8 mouse cellular contexts compared by ENCODE assay signal in genomic region chr10:128091564-128092505, GRCm38 (mm10). TPM values are rescaled to one million over a fixed set of nuclear protein-coding genes. Genes with fewer than 3 reads are reported as not detected.
DNase-seq lines count a peak whose midpoint lies in the region; ATAC-seq and TF ChIP-seq lines count a peak whose summit lies in the region.

Baz2a (plus strand) TSS chr10:128091577.

- dilution Hi-C loops in CH12.LX (cut with MboI; ENCODE audit: extremely low pct_ligation_motif_present, extremely low pct_unique_long_range_greater_than_20kb, low sequenced_read_pairs), result no loop called here

- peak within 1 kb of the TSS; percentile 83 for H3K27ac ChIP-seq in CH12.LX (ENCODE audit: insufficient read depth, low read depth)
- H3K27ac ChIP-seq in heart, postnatal 0 days (ENCODE audit: low read depth), result peak within 1 kb of the TSS; percentile 98
- peak within 1 kb of the TSS; percentile 90 for H3K27ac ChIP-seq in neural tube, embryonic 15.5 days (replicated peaks)

- in situ Hi-C loops in CH12.LX (cut with MboI; ENCODE audit: low pct_ligation_motif_present, low pct_unique_long_range_greater_than_20kb, low sequenced_read_pairs), result loop anchor here (5.0 to 10.0 kb wide), 2 partner anchors 53 to 100 kb away; partner anchors contain the start of gene Gls2

- no peak for TF ChIP-seq RAD21 in CH12.LX (IDR thresholded peaks at IDR 0.05; ENCODE audit: low read depth, low read length)

- no peak for TF ChIP-seq EP300 in CH12.LX (IDR thresholded peaks at IDR 0.05; ENCODE audit: low read length)
- no peak for TF ChIP-seq EP300 in heart, postnatal 0 days (IDR thresholded peaks at IDR 0.05; ENCODE audit: low read depth)

- peak within 1 kb of the TSS; percentile 78 to 90 (median 86) for H3K4me3 ChIP-seq in CH12.LX (replicated peaks in 1 of 3; ENCODE audit: low read depth in 2 of 3, low read length in 2 of 3, poor library complexity in 1 of 3)
- peak within 1 kb of the TSS; percentile 78 for H3K4me3 ChIP-seq in erythroblast, embryonic 14.5 days (replicated peaks)
- H3K4me3 ChIP-seq in heart, postnatal 0 days (ENCODE audit: low read depth, low read length), result peak within 1 kb of the TSS; percentile 85
- H3K4me3 ChIP-seq in lung, adult 2 months (replicated peaks; ENCODE audit: extremely low read depth, low read depth, low read length), result peak within 1 kb of the TSS; percentile 82
- peak within 1 kb of the TSS; percentile 85 for H3K4me3 ChIP-seq in neural tube, embryonic 15.5 days (replicated peaks)

- H3K4me2 ChIP-seq in CH12.LX (ENCODE audit: insufficient read depth, low read depth, poor library complexity, severe bottlenecking), result peak within 1 kb of the TSS; percentile 95
- peak within 1 kb of the TSS; percentile 90 for H3K4me2 ChIP-seq in heart, postnatal 0 days (ENCODE audit: low read depth, low read length)
- H3K4me2 ChIP-seq in neural tube, embryonic 15.5 days, result peak within 1 kb of the TSS; percentile 78

- H3K36me3 ChIP-seq in CH12.LX (replicated peaks in 1 of 2; ENCODE audit: control insufficient read depth in 1 of 2, insufficient read depth in 1 of 2, low read length in 1 of 2), result peaks cover 27 to 32% of the 10 kb centered on the region in 2 experiments
- H3K36me3 ChIP-seq in erythroblast, embryonic 14.5 days (ENCODE audit: control insufficient read depth), result peaks cover 55% of the 10 kb centered on the region
- H3K36me3 ChIP-seq in heart, postnatal 0 days (replicated peaks; ENCODE audit: control insufficient read depth, insufficient read depth, low read length), result peaks cover 38% of the 10 kb centered on the region
- H3K36me3 ChIP-seq in neural tube, embryonic 15.5 days, result peaks cover 37% of the 10 kb centered on the region

- TF ChIP-seq POLR2A in CH12.LX (IDR thresholded peaks at IDR 0.05; ENCODE audit: low read depth, low read length), result no peak; the same call in 1 of the 2 replicates
- peak; percentile 56; the same call in 1 of the 2 replicates for TF ChIP-seq POLR2A in lung, adult 2 months (IDR thresholded peaks at IDR 0.05; ENCODE audit: borderline replicate concordance, extremely low read depth, low read depth, low read length)

- H3K4me1 ChIP-seq in CH12.LX (ENCODE audit: control insufficient read depth in 1 of 2, insufficient read depth in 2 of 2), result peaks cover 4 to 59% of the 10 kb centered on the region in 2 experiments; a peak in 3 of 4 replicates
- peaks cover 82% of the 10 kb centered on the region for H3K4me1 ChIP-seq in erythroblast, embryonic 14.5 days (ENCODE audit: control insufficient read depth)
- H3K4me1 ChIP-seq in heart, postnatal 0 days (ENCODE audit: control insufficient read depth, insufficient read depth), result peaks cover 32% of the 10 kb centered on the region
- H3K4me1 ChIP-seq in lung, adult 2 months (ENCODE audit: control insufficient read depth, insufficient read depth, low read length), result peaks cover 14% of the 10 kb centered on the region
- peaks cover 51% of the 10 kb centered on the region for H3K4me1 ChIP-seq in neural tube, embryonic 15.5 days

- no peaks in the 10 kb centered on the region for H3K9me3 ChIP-seq in CH12.LX (replicated peaks; ENCODE audit: low read length)
- no peaks in the 10 kb centered on the region for H3K9me3 ChIP-seq in erythroblast, embryonic 14.5 days (ENCODE audit: control insufficient read depth, low read length)
- H3K9me3 ChIP-seq in heart, postnatal 0 days (replicated peaks; ENCODE audit: control insufficient read depth, low read length), result no peaks in the 10 kb centered on the region
- no peaks in the 10 kb centered on the region for H3K9me3 ChIP-seq in neural tube, embryonic 15.5 days (replicated peaks)

- ATAC-seq in heart, postnatal 0 days (ENCODE audit: insufficient read depth, low read depth), result no peak; the same call in 1 of the 2 replicates
- peak; percentile 27; the same call in 1 of the 2 replicates for ATAC-seq in neural tube, embryonic 15.5 days (ENCODE audit: low FRiP score)

- no peaks in the 10 kb centered on the region for H3K27me3 ChIP-seq in CH12.LX (replicated peaks)
- H3K27me3 ChIP-seq in erythroblast, embryonic 14.5 days (ENCODE audit: control insufficient read depth), result no peaks in the 10 kb centered on the region
- H3K27me3 ChIP-seq in heart, postnatal 0 days (ENCODE audit: control insufficient read depth, insufficient read depth, low read length), result no peaks in the 10 kb centered on the region
- no peaks in the 10 kb centered on the region for H3K27me3 ChIP-seq in neural tube, embryonic 15.5 days (replicated peaks)

- DNase-seq in CH12.LX (ENCODE audit: extremely low read depth), result peak; percentile 85
- peak; percentile 84 to 87 for DNase-seq in adrenal gland, postnatal 36 days
- DNase-seq in heart, postnatal 0 days (ENCODE audit: low spot score), result peak; percentile 53
- peak; percentile 77 to 84 for DNase-seq in kidney, postnatal 36 days
- peak; percentile 63 for DNase-seq in lung, adult 2 months
- DNase-seq in urinary bladder, adult 2 months (ENCODE audit: low spot score), result peak; percentile 49

- no peak for TF ChIP-seq CTCF in CH12.LX (conservative IDR thresholded peaks at IDR 0.05 in 1 of 2, IDR thresholded peaks at IDR 0.05 in 1 of 2; ENCODE audit: low read depth in 2 of 2, low read length in 2 of 2)
- no peak for TF ChIP-seq CTCF in heart, postnatal 0 days (IDR thresholded peaks at IDR 0.05; ENCODE audit: low read depth)
- TF ChIP-seq CTCF in lung, adult 2 months (IDR thresholded peaks at IDR 0.05; ENCODE audit: insufficient read depth, low read length), result no peak

- under 1% methylated on average over 20 of the region's 20 CpGs for WGBS in heart, postnatal 0 days
- WGBS in lung, adult 2 months, result under 1% methylated on average over 20 of the region's 20 CpGs
- under 1% methylated on average over 20 of the region's 20 CpGs for WGBS in neural tube, embryonic 15.5 days

- peaks cover 5% of the 10 kb centered on the region for H3K79me2 ChIP-seq in CH12.LX (replicated peaks; ENCODE audit: control insufficient read depth, extremely low read depth, insufficient read depth, poor library complexity, severe bottlenecking)

- H3K9ac ChIP-seq in CH12.LX (ENCODE audit: insufficient read depth, low read depth), result peak within 1 kb of the TSS; percentile 87
- peak within 1 kb of the TSS; percentile 88 for H3K9ac ChIP-seq in heart, postnatal 0 days (replicated peaks; ENCODE audit: low read depth, low read length)
- H3K9ac ChIP-seq in neural tube, embryonic 15.5 days (replicated peaks), result peak within 1 kb of the TSS; percentile 79

TF ChIP-seq in CH12.LX, 34 proteins besides CTCF, POLR2A, EP300 and RAD21:
- TF ChIP-seq TBP (conservative IDR thresholded peaks at IDR 0.05; ENCODE audit: low read depth, low read length), result no peak
- 0 out of 2 replicates have a peak, but pooled peaks have one; percentile 15 for TF ChIP-seq ETS1 (conservative IDR thresholded peaks at IDR 0.05; ENCODE audit: low read depth, low read length)
- TF ChIP-seq MEF2A (IDR thresholded peaks at IDR 0.05; ENCODE audit: borderline replicate concordance, low read depth, low read length), result no peak
- TF ChIP-seq NRF1 (IDR thresholded peaks at IDR 0.05; ENCODE audit: low read depth, low read length), result no peak
- no peak; the same call in 1 of the 2 replicates for TF ChIP-seq NELFE (IDR thresholded peaks at IDR 0.05; ENCODE audit: low read depth, low read length)
- TF ChIP-seq SIN3A (IDR thresholded peaks at IDR 0.05; ENCODE audit: low read length), result peak; percentile 58; the same call in 1 of the 2 replicates
- TF ChIP-seq GABPA (IDR thresholded peaks at IDR 0.05; ENCODE audit: insufficient replicate concordance, low read depth, low read length), result no peak
- TF ChIP-seq POLR2AphosphoS2 (IDR thresholded peaks at IDR 0.05; ENCODE audit: low read depth, low read length), result no peak
- no peak for TF ChIP-seq E2F4 (IDR thresholded peaks at IDR 0.05; ENCODE audit: insufficient replicate concordance, low read depth, low read length)
- no peak; the same call in 1 of the 2 replicates for TF ChIP-seq ZMIZ1 (IDR thresholded peaks at IDR 0.05; ENCODE audit: low read depth, low read length)
- no peak for TF ChIP-seq BHLHE40 (IDR thresholded peaks at IDR 0.05; ENCODE audit: low read depth, low read length)
- no peak for TF ChIP-seq MYC (IDR thresholded peaks at IDR 0.05; ENCODE audit: low read depth, low read length)
- TF ChIP-seq HCFC1 (IDR thresholded peaks at IDR 0.05; ENCODE audit: low read depth, low read length), result no peak
- TF ChIP-seq JUN (IDR thresholded peaks at IDR 0.05; ENCODE audit: insufficient read depth, low read depth, low read length), result no peak
- TF ChIP-seq TCF12 (IDR thresholded peaks at IDR 0.05; ENCODE audit: low read depth, low read length), result no peak
- TF ChIP-seq CHD1 (IDR thresholded peaks at IDR 0.05; ENCODE audit: low read depth, low read length), result no peak
- TF ChIP-seq MAX (IDR thresholded peaks at IDR 0.05; ENCODE audit: low read length), result no peak
- TF ChIP-seq ELF1 (IDR thresholded peaks at IDR 0.05; ENCODE audit: low read depth, low read length), result peak; percentile 20; the same call in 1 of the 2 replicates
- no peak for TF ChIP-seq KAT2A (IDR thresholded peaks at IDR 0.05; ENCODE audit: insufficient replicate concordance, low read length)
- no peak for TF ChIP-seq PAX5 (IDR thresholded peaks at IDR 0.05; ENCODE audit: low read length)
- TF ChIP-seq USF1 (IDR thresholded peaks at IDR 0.05; ENCODE audit: low read depth, low read length), result no peak
- no peak for TF ChIP-seq USF2 (conservative IDR thresholded peaks at IDR 0.05; ENCODE audit: low read depth, low read length)
- no peak for TF ChIP-seq ZC3H11A (IDR thresholded peaks at IDR 0.05; ENCODE audit: low read depth, low read length)
- TF ChIP-seq IRF4 (IDR thresholded peaks at IDR 0.05; ENCODE audit: low read depth, low read length), result no peak
- TF ChIP-seq MAZ (IDR thresholded peaks at IDR 0.05; ENCODE audit: low read depth, low read length), result 0 out of 2 replicates have a peak, but pooled peaks have one; percentile 28

RNA-seq across cellular contexts. Expression of gene Baz2a, which starts in this region (rescaled TPM):
- 11.8 and 12.8 TPM in 2 replicates for total RNA-seq in CH12.LX (2012; rRNA removed)
- 4.5 and 5.4 TPM in 2 replicates for total RNA-seq in CH12.LX (2014; rRNA removed)
- 29.5 and 34.0 TPM in 2 replicates for polyA plus RNA-seq in CH12.LX (2012; ENCODE audit: insufficient read length, low read depth)
- total RNA-seq in adrenal gland, postnatal 36 days (2021), result 10 to 100 TPM; 43.6 to 50.3 TPM
- 3.2 and 3.6 TPM in 2 replicates for polyA plus RNA-seq in erythroblast, embryonic 14.5 days (2012)
- total RNA-seq in heart, postnatal 0 days (2014; rRNA removed; ENCODE audit: low replicate concordance), result 15.8 and 16.7 TPM in 2 replicates
- polyA plus RNA-seq in heart, postnatal 0 days (2015; fragmentation: Nextera tagmentation; extraction: Ambion mirVana), result 7.2 and 7.7 TPM in 2 replicates
- polyA plus RNA-seq in lung, adult 2 months (2012; rRNA removed), result 26.9 and 40.7 TPM in 2 replicates
- polyA plus RNA-seq in neural tube, embryonic 15.5 days (2015; fragmentation: Nextera tagmentation; extraction: Ambion mirVana), result 7.4 and 8.9 TPM in 2 replicates
- polyA plus RNA-seq in urinary bladder, adult 2 months (2012; rRNA removed), result 29.1 and 31.5 TPM in 2 replicates
